Mouse (Mus musculus) small intestine, adult 2 months (tissue): ENCODE measurements around the gene Tcn2.

Experiments
- CTCF ChIP-seq: fragments of 200-500 bp; IDR thresholded peaks from 2 replicates; pipeline ENCODE4 v1.5.1; 2012; ENCODE audit warnings: low read depth, mild to moderate bottlenecking, control low read depth, inconsistent platforms, low read length, moderate library complexity, mixed read lengths; ENCODE audit not compliant: insufficient replicate concordance, insufficient read length; ENCODE audit errors: extremely low read depth
- POLR2A ChIP-seq: fragments of 200-500 bp; IDR thresholded peaks from 2 replicates; pipeline ENCODE4 v1.6.1; 2012; ENCODE audit warnings: low read depth, mild to moderate bottlenecking, control low read depth, inconsistent platforms, low read length, moderate library complexity

- TF ChIP-seq POLR2A (no peak), CTCF (peak; percentile 98)
Measured at GRCm38 (mm10) chr11:3914109-3914840, 17.7 kb downstream of the Tcn2 start, which contains the start of gene Slc35e4.
